Mouse (Mus musculus) testis, adult 2 months (tissue): ENCODE measurements around the gene Tmem259.

ENCODE experiments used
- CTCF ChIP-seq: fragments of 200-500 bp; IDR thresholded peaks from 2 replicates; pipeline ENCODE4 v1.5.1; 2012; ENCODE audit warnings: low read depth, mild to moderate bottlenecking, inconsistent platforms, low read length, moderate library complexity; ENCODE audit not compliant: control insufficient read depth, insufficient read depth, insufficient replicate concordance
- POLR2A ChIP-seq: fragments of 200-500 bp; IDR thresholded peaks from 2 replicates; pipeline ENCODE4 v1.6.1; 2012; ENCODE audit warnings: low read depth, mild to moderate bottlenecking, inconsistent platforms, low read length, moderate library complexity; ENCODE audit not compliant: control insufficient read depth

- TF ChIP-seq POLR2A (no peak), CTCF (no peak)
These were observed 40.6 kb downstream of the Tmem259 start for GRCm38 (mm10) chr10:79943471-79943901.
